Mouse (Mus musculus) layer of hippocampus, adult 9-11 months (tissue): ENCODE results near the gene Tnr.
A peak's percentile ranks its signal among the peaks of the same experiment; 100 is the strongest.

ENCODE experiments used
- DNase-seq: peaks from one replicate; pipeline ENCODE4 v3.0.0; 2022

Tnr gene

DNA sequence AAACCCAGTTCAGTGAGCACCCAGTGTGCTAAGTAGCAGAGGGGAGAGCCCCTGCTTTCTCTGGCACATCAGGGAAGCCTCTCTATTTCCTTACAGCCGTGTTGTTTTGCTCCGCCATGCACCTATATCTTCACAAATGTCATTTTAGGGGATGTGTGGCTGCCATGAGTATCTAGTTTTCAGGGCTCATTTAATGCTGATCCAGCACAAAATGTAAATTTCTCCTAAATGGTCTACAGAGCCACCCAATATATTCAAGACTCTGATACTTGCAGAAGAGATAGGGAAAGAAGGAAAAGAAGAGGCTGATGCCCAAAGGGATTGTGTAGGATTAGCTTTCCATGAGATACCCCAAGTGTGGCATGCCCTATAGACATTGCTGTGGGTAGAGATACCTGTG lies 288.2 kb downstream of the Tnr start:
- no peak for DNase-seq

DNA sequence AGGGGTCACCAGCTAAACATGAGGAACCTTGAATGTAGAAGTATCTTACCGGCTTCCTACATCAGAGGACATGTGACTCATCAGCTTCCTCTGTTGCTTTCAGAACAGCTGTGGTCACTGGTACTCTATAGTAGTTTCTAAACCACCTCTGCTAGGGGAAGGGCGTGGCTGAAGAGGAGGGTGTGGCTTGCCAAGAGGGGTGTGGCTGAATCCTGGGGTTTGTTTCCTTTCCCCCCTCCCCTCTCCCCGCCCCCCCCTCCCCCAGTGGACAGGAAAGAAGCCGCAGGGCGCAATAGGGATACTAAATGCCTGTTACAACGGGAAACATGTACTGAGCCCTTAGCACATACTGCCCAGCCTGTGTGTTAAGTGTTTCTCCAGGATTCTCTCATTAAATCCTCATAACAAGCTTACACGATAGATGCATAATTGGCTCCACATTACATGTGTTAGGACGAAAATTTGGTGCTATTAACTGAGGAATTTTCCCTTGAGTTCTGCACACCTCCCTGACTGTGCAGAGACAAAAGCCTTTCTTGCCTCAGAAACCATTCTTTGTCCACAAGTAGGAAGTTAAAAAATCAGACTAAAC lies 289.3 kb downstream of the Tnr start:
- DNase-seq = no peak

DNA sequence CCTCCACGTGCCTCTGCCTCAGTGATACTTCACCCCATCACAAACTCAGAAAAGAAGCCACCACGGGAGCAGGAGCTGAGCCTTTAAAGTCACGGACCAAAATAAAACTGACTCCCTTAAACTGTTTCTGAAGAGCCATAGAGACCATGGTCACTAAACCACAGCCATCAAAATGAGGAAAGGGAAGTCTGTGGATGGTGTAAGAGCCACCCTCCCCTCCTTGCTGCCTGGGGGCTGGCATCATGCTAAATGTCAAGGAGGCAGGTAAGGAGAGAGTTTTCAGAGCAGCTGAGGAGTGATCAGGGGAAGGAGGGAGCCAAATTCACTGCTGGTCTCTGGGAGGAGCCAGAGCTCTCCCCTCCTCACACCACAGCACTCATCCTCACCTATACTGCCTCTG lies 290.8 kb downstream of the Tnr start:
- DNase-seq = no peak

DNA sequence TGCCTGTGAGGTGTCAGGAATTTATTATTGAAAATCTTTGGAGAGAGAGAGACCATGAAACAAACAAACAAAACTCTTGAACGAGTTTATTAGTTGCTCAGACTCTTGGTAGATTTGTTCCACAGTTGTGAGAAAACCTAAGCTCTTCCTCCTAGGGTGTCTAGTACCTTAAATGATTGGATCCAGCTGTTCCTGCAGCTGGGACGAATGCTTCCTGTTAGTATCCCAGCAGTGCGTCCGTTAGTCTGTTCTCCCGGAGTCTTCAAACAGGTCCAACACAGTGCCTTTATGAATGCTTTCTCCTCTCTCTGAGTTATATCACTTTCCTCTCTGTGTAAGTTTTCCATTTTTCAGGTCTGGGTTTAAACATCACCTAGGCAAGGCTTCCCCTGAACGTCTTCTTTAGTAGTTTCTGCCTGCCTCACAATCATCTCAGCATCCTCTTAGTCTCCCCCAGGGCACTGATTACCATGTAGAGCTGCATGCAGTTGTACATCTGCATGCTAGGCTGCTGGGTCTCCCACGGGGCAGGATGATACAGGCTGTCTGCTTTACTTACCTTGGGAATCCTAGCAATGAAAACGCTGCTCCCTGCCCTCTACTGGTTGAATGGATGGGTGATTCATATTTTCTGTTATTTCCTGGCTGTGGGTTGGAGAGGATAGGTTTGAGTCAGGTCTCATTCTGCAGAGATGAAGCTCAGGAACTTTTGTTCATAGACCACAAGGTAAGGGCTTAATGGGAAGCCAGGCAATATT lies 293.2 kb downstream of the Tnr start:
- no peak for DNase-seq

DNA sequence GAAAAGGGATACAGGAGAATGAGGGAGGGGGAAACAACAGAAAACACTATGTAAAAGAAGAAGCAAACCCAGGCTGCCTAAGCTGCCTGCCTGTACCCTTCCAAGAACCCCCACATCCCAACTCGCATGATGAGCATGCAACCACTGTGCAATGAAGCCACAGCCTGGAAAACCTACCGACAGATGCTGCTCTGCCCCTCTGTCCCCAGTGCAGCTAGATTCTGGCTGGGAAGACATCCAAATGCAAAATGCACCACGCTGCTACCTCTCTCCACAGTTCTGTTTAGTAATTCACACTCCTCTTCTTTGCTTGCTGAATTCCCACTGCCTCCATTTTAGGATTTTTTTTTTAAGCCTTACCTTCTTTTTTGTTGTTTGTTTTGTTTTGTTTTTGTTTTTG lies 295.9 kb downstream of the Tnr start:
- peak; percentile 31 for DNase-seq

DNA sequence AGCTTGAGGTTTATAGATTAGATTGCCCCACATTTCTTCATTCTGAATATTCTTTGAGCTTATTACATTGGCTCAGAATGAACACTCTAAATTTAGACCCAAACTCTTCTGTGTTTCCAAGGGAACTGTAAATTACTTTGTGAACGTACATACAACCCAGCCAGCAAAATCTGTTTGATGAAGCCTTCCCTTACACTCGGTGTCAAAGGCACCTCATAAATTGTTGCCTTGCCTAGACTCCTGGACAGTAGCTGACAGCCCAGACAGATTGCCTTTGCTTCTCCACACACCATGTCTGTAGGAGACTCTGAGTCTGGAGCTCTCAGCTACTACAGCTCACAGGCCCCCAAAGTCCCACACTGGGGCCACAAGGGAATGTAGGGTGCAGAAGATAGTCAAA lies 298.8 kb downstream of the Tnr start:
- peak; percentile 24 for DNase-seq

DNA sequence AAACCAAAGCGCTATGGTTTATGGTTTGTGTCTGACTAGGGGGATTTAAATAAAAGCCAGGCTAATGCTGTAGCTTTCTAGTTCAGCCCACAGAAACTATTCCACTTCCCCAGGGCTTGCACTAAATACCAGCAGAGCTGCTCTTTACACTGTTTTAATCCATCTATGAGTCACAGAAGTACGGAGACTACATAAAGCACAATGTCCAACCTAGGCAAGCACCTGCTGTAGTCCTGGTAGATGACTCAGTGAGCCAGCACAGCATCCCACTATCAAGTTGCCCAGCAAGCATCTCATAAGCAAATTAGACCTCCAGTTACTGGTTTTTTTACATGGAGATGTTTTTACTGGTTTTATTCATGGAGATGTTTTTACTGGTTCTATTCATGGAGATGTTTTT lies 305.0 kb downstream of the Tnr start:
- no peak for DNase-seq

DNA sequence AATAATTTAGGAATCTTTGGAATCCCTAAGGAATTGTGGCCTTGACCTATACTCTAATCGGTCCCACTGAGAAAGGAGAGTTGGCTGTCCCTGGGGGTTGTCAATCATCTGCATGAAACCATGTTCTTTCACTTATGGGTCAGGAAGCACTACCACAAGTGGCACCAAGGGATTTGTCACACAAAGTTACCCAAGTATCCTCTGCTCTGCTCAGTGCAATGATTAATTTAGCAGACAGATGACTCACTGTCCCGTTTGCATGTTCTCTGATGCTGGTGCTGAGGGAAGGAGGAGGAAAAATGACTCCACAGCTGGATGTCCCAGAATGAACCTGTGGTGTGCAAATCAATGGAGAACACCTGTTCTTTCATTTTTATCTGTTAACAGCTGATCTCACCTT lies 309.6 kb downstream of the Tnr start:
- no peak for DNase-seq

DNA sequence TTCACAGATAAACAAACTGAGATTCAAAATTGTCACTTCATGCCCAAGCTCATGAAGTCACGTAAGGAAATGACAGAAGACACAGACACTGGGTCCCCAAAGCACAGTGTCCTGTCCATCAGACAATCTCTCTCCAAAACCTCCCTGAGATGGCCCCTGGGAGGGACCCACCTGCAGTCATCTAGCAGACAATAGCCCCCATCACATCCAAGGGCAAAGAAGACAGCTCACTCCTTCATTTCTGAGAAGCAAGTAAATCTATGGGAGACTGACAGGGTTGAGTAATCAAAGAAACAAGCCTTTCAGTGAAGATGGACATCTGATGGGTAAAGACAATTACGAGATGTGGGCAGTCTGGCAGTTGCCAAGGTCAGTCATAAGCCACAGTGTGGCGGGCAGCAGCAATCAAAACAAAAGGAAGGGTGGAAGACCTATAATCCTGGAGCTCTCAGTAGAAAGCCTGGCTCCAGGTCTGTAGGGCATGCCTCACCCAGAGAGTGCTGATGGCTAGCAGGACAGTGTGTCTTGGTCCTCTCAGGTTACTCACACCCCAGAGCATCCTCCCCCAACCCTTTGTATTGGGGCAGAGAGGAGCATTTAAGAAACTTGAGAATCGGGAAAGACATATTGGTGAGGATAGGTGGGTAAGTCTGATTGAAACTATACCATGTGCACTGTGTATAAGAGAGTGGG lies 310.2 kb downstream of the Tnr start:
- DNase-seq = no peak

DNA sequence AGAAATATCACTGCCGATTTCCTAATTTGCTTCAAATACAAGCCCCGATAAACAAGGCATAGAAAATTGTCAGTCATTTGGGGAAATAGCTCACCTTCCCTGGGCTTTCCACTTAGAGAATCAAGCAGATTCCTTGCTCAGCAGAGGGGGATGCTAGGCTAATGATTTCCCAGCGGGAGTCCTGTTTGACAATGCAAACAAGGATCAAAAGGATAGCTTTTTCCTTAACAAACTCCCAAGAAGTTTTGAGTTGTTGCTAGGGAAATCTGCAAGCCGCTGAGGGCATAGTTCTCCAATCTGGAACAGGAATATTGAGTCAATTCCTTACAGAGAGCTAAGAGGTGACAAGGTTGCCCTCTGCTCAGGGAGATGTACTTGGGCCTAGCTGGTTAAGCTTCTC lies 311.6 kb downstream of the Tnr start:
- no peak for DNase-seq

DNA sequence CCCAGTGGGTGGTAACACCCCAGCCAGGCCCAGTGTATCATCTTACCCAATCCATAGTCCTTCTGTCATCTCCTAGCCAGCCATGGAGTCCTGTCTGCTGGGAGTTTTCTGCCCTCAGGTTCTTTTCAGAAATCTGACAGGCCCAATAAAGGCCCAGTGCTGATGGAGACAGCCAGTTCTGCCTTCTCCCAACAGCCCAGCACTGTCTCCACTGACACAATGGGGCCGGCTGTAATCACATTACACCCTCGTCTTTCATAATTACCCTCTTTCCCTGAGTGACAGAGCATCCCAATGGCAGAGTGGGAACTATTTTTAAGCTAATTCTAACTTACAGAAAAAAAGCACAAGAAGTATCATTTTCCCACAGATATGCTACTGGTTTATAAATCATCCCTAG lies 316.8 kb downstream of the Tnr start:
- no peak for DNase-seq

DNA sequence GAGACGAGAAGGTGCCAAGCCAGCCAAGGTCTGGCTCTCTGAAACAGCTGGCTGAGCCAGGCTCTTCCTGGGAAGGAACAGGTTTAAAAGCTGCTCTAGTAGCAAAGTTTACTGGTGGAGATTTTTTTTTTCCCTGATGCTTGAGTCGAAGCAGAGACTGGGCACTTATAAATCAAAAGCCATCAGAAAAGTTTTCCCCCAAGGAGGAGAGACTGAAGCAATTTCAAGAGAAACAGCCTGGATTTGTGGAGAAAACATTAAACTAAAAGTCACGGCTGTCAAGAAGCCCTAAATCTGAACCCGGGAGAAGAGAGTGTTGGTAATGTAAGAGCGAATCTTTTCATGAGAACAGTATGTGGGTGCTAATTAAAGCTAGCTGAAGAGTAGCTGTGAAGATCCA lies 319.3 kb downstream of the Tnr start:
- no peak for DNase-seq

DNA sequence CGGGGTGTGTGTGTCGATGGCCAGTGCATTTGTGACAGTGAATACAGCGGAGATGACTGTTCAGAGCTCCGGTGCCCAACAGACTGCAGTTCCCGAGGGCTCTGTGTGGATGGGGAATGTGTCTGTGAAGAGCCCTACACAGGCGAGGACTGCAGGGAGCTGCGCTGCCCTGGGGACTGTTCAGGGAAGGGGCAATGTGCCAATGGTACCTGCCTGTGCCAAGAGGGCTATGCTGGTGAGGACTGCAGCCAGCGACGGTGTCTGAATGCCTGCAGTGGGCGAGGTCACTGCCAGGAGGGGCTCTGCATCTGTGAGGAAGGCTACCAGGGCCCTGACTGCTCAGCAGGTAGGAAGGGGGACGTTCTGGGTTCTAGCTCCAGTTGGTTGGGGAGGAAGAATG lies 328.5 kb downstream of the Tnr start:
- no peak for DNase-seq

DNA sequence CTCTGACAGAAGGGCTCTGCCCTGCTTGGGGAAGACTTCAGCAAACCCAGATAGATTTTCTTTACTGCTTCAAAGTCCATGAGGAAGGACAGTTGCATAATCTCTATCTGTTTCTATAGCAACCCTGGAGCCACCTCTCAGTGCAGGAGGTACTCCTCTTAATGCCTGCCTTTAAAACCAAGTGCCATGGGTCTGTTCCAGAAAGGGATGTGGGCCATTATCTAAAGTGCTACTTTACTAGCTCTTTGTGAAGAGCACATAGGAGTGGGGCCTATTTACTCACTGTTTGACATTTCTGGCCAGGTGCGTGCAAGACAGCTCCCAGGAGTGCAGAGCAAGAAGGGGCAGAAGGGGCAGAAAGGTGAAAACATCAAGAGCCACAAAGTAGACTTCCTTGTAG lies 330.7 kb downstream of the Tnr start:
- DNase-seq = no peak

DNA sequence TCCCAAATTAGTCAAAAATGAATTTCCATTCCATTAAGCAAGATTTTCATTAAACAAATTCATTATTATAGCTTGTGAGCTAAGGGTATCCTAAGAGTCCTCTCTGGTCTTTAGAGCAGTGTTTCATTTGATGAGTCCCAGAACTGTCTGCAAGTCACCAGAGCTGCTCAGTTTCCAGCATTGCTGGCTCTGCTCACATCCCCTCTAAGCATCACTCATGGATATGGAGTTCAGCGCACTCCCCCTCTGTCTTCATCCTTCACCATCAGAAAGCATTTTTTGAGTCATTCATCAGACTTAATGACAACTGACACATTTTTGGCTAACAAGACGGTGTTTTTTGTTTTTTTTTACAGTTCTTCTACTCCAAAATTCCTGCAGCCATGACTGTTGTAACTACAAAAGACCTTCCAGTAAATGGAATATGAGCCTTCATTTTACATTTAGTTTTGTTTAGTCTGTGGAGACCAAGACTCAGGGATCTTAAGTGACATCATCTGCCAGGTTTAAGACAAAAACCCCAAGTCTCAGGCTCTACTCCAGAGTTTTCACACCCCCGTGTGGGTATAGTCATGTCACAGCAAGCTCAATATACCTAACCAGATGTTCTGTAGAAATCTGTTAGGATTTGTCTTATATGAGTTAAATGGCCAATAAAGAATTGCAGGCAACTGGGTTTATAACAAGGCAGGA lies 338.4 kb downstream of the Tnr start:
- no peak for DNase-seq

DNA sequence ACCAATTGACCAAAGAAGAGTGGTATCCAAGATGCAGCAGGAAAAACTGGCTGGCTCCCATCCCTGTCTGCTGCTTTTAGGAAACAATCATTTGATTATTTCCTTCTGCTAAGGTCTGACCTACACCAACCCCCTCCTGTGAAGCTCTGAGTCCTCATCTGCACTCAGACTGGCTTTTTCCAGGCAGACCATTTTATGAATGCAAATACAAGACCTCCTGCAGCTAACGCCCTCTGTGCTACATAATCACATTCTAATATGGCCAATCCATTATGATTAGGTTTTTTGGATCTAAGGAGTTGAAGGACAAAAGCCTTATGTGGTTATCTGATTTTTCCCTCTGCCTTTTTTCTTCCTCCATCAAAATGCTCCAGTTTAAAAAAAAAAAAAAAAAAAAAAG lies 342.1 kb downstream of the Tnr start:
- no peak for DNase-seq

DNA sequence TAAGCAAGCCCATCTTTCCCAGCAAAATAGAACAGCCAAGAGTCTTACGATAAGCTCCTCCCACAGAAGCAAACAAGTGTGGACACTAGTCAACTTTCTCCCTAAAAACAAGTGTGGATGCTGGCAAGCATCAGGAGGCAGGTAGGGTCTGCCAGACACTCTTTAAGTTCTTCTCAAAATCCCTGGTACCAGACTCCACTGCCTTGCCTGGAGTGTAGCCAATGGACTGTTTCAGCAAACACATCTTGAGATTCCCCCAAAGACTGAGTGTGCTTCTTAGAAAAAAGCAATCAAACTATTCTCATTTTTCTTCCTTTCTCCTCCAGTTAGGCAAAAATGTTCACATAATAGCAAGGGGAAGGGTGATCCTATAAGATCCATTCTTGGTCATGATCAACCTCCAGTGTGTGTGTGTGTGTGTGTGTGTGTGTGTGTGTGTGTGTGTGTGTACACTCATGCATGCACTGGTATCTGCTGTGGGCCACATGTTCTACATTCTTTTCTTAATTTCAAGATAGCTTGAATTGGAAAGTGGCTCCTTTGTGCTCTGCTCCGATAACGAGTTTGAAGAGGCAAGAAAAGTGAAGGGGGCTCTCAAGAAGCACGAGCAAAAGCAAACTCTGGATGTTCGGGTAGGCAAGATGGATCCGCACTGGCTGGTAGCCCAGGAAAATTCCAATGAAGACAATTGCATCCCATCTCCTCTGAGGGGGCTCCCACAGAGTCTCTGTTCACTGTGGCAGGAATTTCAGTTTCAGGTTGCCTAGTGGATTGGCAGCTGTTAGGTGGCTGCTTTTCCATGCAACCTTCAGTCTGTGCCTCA lies 346.3 kb downstream of the Tnr start:
- no peak for DNase-seq

DNA sequence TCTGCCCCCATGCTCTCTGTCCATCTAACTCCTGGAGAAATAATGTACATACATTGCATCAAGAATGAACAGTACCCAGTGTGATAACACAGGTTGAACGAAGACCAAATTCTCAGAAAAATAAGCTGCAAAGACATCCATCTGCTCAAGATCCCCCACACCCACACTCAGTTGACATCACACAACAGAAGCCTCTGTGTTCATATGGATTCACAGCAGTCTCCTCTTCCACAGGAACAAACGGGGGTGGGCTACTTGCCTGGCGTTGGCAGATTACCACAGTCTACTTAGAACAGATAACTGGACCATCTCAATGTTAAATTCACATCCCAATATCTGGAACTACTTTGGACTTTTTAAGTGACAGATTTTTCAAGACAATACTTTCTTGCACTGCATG lies 349.3 kb downstream of the Tnr start:
- peak; percentile 70 for DNase-seq

DNA sequence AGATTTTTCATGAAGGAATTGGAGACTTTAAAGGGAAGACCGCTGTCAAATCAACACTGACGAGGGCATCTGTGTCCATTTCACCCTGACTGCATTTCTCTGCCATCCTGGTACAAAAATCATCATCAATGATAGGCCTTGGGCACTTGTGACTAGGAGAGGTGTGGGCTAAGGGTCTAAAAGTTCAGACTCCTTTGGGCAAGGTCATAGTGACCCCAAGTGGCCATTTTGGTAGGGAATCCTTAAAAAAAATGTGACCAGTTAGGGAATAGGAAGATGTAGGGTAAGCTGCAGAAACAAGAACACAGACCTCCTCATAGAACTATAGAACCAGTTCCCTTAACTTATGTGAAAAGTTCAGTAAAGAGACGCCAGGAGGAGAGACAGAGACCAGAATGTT lies 355.1 kb downstream of the Tnr start:
- no peak for DNase-seq

DNA sequence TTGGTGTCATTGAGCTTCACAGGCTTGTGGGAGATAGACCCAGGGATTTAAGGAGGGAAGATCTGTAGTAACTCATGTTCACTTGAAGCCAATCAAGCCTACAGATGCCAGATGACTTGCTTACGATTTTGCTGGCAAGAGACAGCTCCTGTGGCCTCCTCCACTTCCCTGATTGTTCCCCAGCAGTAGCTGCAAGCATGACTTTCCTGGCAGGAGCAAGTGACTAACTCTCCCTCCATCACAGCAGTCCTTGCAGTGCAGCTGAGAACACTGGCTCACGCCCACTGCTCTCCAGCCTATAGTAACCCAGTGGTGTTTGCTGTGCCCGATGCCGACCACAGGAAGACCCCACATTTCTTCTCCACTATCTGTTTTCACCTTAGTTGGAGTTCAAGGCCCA lies 356.3 kb downstream of the Tnr start:
- peak; percentile 21 for DNase-seq

DNA sequence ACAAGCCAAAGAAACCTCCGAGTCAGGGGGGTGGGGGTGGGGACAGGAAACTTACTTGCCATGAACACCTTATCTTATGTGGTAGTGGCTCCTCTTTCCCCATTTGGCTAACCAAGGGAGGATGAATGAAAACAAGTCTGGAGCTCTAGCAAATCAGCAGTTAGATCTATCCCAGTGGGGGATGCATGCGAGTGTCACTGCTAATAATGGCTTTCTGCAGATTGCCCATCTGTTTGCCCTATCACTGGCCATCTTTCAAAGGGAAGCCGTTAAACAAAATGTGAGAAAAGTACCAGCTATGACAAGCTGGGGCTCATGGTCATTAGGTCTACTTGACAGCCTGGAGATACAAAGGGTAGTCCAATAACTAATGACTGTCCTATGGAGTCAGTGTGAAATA lies 361.9 kb downstream of the Tnr start:
- DNase-seq = no peak

DNA sequence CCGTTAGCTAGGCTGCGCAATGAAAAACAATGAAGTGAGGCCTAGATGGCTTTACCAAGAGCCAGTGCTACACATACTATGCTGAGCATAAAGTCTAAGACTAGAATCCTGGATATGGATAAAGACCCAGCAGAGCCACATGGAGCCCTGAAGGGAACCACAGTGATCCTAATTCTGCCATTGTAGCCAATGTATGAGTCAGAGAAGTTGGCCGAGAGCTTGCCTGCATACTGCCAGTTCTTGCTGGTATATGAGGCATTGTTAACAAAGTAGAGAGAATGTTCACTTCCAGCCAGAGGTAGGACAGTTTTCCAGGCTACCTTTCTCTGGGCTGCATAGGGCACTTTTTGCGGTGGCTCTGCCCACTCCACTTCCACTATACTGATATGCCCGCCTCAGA lies 365.0 kb downstream of the Tnr start:
- peak; percentile 25 for DNase-seq
